Mouse (Mus musculus) forebrain, embryonic 10.5 days (tissue): ENCODE measurements around the gene Prg4. TPM values are rescaled to one million over a fixed set of nuclear protein-coding genes. Genes with fewer than 3 reads are reported as not detected.

Experiments used
- DNase-seq: peaks from one replicate; pipeline ENCODE4 v3.0.0-alpha.2; 2017; ENCODE audit warnings: low spot score; ENCODE audit errors: extremely low spot score
- H3K27ac ChIP-seq: fragments of 300-500 bp; sonication (generic); 2 replicates; pipeline ENCODE4 v1.5.1; 2016; ENCODE audit warnings: mild to moderate bottlenecking
- H3K27me3 ChIP-seq: fragments of 300-500 bp; sonication (generic); 2 replicates; pipeline ENCODE4 v1.6.1; 2016; ENCODE audit warnings: mild to moderate bottlenecking; ENCODE audit not compliant: poor library complexity, severe bottlenecking
- H3K36me3 ChIP-seq: fragments of 300-500 bp; sonication (generic); replicated peaks from 2 replicates; pipeline ENCODE4 v1.6.1; 2016; ENCODE audit warnings: mild to moderate bottlenecking, moderate library complexity
- H3K4me1 ChIP-seq: fragments of 300-500 bp; sonication (generic); 2 replicates; pipeline ENCODE4 v1.6.1; 2016
- H3K4me3 ChIP-seq: fragments of 300-500 bp; sonication (generic); 2 replicates; pipeline ENCODE4 v1.5.1; 2016; ENCODE audit warnings: mild to moderate bottlenecking, moderate library complexity
- H3K9me3 ChIP-seq: fragments of 300-500 bp; sonication (generic); 2 replicates; pipeline ENCODE4 v1.6.1; 2016; ENCODE audit warnings: mild to moderate bottlenecking, moderate library complexity
- WGBS: fragments of 180-500 bp; shearing (Covaris S2); methylation state at CpG from one replicate; pipeline ENCODE4 v1.1.7; 2016; 5-methylcytosine and 5-hydroxymethylcytosine counted together
- polyA plus RNA-seq: library from polyadenylated mRNA; unstranded; fragments of >200 nt; fragmentation: Nextera tagmentation; extraction: Ambion mirVana; gene quantifications from 2 replicates; pipeline ENCODE4 v1.2.1, GENCODE M21; 2016

The Prg4 gene
- 0.49 and 0.56 TPM in 2 replicates for polyA plus RNA-seq

DNA sequence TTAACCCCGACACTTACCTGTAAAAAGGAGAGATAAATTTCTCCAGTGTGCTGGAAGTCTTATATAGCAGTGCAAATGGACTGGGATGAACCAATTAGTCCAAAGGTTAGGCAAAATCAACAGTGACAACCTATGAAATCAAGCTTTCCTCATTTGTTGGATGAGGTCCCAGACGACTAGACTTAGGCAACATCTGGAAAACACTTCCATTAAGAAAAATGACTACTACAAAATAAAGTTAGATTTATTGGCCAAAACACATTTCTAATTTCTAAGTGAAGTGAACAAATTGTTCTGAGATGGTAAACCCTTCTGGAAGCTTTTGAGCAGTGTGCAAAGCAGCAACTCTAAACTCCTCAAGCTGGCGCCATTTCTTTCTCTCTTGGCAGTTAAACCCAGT, at the start of gene Prg4:
Gene Prg4, minus strand, starts transcription at position 34 of the 400 bp plus-strand sequence.
- no peaks in the 10 kb centered on the region for H3K9me3 ChIP-seq
- WGBS, result 92% methylated on average over 3 of the region's 3 CpGs
- H3K36me3 ChIP-seq, result no peaks in the 10 kb centered on the region
- no peak within 1 kb of the TSS for H3K4me3 ChIP-seq
- H3K27me3 ChIP-seq, result no peaks in the 10 kb centered on the region
- no peak for DNase-seq
- no peak within 1 kb of the TSS for H3K27ac ChIP-seq
- peaks cover 4% of the 10 kb centered on the region; the same call in 1 of the 2 replicates for H3K4me1 ChIP-seq

DNA sequence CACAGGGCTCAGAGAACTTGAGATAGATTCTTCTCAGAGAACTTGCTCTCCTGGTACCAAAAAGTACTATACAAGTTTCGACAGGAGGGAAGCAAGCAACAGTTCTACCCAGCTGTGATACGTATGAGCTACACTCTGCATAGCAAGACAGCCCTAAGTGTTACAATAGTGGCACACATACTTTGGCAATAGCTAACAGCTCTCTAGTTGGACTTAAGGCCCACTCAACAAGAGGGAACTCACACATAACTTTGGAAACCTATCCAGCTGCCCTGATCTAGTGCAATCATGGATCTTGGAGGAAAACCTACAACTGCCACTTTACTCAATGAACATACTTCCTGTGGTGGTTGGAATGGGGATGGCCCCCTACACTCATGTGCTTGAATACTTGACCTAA, 47.1 kb upstream of the Prg4 start:
- Histone ChIP-seq H3K9me3 (no peaks in the 10 kb centered on the region), H3K4me3 (no peak overlapping the region), H3K4me1 (no peaks in the 10 kb centered on the region), H3K27me3 (no peaks in the 10 kb centered on the region), H3K36me3 (no peaks in the 10 kb centered on the region), H3K27ac (no peak overlapping the region)
- DNase-seq, result no peak
- 92% methylated on average over 2 of the region's 2 CpGs for WGBS

DNA sequence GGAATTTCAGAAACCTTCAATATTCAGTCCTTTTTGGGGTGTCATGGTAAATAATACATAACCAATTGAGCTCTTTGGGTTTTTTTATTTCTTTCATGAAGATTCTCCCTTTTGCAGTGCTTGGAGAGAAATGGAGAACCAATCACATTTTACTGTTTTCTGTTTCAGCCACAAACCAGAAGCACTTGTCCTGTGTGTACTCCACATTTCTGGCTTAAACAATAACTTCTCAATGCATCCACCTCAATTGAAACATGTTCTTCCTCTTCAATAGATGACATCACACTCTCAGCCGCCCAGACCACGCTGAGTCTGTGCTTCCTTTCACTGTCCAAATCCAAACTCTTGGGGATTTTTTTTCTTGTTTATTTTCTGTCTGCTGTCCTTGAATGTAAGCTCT, 39.8 kb upstream of the Prg4 start:
- Histone ChIP-seq H3K27me3 (no peaks in the 10 kb centered on the region), H3K4me1 (no peaks in the 10 kb centered on the region), H3K36me3 (no peaks in the 10 kb centered on the region), H3K9me3 (no peaks in the 10 kb centered on the region), H3K4me3 (no peak overlapping the region), H3K27ac (no peak overlapping the region)
- WGBS, result 77% methylated on average over 2 of the region's 2 CpGs
- no peak for DNase-seq

DNA sequence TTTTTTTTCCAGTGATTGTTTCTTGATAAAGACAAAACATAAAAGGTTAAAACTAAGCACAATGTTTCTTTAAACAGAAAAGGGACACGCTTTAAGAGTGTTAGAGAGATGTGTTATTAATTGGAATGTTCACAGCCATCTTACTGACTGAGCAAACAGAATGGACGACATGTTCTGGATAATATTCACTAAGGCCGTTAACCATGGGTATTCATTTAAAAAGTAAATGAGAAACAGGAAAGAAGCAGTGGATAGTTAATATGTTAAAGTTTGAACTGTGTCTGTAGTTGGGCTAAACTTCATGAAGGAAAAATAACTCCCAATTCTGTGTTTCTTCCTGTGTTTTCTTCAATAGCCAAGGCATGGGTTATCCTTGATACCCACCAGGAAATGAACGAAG, 37.4 kb upstream of the Prg4 start:
- Histone ChIP-seq H3K4me1 (no peaks in the 10 kb centered on the region), H3K36me3 (no peaks in the 10 kb centered on the region), H3K27me3 (no peaks in the 10 kb centered on the region), H3K27ac (no peak overlapping the region), H3K4me3 (no peak overlapping the region), H3K9me3 (peaks cover 7% of the 10 kb centered on the region)
- WGBS, result 93% methylated on average over 4 of the region's 4 CpGs
- no peak for DNase-seq

DNA sequence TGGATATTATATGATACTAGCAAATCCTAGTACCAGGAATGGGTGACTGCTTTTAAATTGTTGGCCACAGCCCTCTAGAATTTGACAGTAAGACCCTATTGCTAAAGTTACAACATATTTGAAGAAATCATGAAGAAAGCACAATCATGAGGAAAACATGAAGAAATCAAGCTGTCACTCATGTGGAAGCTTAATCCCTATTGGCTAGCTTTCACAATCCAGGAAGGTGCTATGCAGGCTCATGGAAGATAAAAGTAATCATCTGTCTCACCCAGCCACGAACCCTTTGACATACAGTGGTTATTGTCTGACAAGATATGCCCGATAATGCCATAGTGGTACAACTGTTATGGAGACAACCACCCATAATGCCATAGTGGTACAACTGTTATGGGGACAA, 32.2 kb upstream of the Prg4 start:
- Histone ChIP-seq H3K36me3 (no peaks in the 10 kb centered on the region), H3K27me3 (no peaks in the 10 kb centered on the region), H3K4me1 (no peaks in the 10 kb centered on the region), H3K27ac (no peak overlapping the region), H3K9me3 (peaks cover 10% of the 10 kb centered on the region), H3K4me3 (no peak overlapping the region)
- 88% methylated on average over 2 of the region's 2 CpGs for WGBS
- DNase-seq, result no peak

DNA sequence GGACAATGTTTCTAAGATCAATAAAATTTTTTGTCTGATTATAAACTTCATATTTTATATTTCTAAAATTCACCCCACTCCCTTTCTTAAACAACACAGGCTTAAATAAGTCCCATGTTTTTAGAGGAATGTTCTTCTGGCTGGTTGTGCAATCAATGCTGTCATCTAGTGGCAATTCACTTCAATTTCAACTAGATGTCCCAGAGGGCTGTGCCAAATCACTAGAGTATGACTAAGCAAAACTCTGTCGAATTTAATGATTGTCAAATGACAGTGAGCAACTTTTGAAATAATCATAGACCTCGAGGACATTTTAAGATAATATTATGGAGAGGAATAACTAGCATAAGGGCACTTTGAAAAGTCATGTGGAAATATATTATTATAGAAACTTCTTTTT, 31.7 kb upstream of the Prg4 start:
- WGBS, result 76% methylated on average over 2 of the region's 2 CpGs
- H3K27ac ChIP-seq, result no peak overlapping the region
- no peaks in the 10 kb centered on the region for H3K27me3 ChIP-seq
- H3K36me3 ChIP-seq, result no peaks in the 10 kb centered on the region
- H3K4me3 ChIP-seq, result no peak overlapping the region
- no peak for DNase-seq
- peaks cover 10% of the 10 kb centered on the region for H3K9me3 ChIP-seq
- no peaks in the 10 kb centered on the region for H3K4me1 ChIP-seq

DNA sequence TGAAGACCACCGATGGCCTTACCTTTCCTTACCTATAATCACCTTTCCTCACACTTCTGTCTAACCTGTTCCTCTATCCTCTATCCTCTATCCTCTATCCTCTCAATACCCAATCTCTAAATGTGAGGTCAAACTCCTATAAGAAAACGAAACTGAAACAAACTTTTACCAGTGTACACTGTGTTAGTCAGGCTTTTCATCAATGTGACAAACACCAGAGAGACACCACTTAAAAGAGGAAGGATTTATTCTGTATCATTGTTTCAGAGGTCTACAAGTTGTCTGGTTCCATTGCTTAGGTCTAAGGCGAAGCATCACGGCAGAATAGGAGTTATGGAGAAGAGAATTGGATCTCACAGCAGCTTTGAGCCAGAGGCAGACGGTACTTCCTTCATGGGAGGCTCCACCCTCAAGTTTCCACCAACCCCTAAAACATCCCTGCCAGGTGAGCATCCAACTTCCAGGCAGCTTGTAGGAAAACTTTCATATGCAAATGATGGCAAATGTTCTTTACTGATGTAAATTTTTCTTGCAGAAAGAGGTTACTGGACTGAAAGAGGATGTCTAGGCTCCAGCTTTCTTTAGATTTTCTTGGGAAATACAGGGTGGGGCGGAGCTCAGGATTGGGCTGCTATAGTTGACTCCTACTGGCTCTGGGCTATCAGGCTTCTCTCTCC, 30.8 kb upstream of the Prg4 start:
- H3K36me3 ChIP-seq, result no peaks in the 10 kb centered on the region
- no peaks in the 10 kb centered on the region for H3K27me3 ChIP-seq
- H3K27ac ChIP-seq, result no peak overlapping the region
- no peak for DNase-seq
- WGBS, result 78% methylated on average over 6 of the region's 6 CpGs
- H3K4me3 ChIP-seq, result no peak overlapping the region
- peaks cover 10% of the 10 kb centered on the region for H3K9me3 ChIP-seq
- H3K4me1 ChIP-seq, result no peaks in the 10 kb centered on the region

DNA sequence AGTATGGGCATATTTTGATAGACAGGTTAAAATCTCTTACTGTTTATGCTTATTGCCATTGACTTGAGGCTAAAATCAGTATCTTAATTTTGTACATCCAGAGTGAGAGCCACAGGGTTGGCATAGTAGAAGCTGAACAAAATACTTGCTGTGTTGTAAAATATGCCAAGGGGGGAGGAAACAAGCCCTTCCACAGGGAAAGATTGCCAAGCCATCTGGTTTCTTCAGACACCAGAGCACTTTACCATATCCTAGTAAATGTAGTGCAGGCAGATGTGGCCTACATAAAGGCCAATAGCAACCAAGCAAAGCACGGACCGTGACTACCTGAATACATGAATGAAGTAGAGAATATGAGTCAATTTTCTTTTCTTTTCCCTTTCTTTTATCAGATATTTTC, 23.2 kb upstream of the Prg4 start:
- Histone ChIP-seq H3K4me1 (no peaks in the 10 kb centered on the region), H3K4me3 (no peak overlapping the region), H3K27ac (no peak overlapping the region), H3K27me3 (no peaks in the 10 kb centered on the region), H3K36me3 (no peaks in the 10 kb centered on the region), H3K9me3 (no peaks in the 10 kb centered on the region)
- WGBS, result 98% methylated on average over 2 of the region's 2 CpGs
- no peak for DNase-seq

DNA sequence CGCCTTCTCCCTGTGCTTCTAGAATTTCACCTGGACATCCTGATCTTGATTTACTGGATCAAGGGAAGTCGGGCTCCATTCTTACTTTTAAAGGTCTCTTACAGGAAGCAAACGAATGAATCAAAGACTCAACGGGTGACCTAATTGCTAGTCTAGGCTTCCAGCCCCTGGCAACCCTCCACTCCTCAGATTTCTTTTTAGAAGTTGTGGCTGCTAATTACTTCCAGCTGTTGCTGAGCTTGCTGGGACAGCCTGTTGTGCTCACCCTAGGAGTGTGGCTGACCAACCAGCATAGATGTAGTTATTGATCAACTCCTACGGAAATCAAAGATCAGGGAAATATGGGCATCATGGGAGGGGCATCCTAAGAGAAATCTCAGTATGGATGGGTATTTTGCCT, 14.7 kb upstream of the Prg4 start:
- H3K4me1 ChIP-seq, result 0 out of 2 replicates have a peak, but pooled peaks cover 5% of the 10 kb centered on the region
- DNase-seq, result no peak
- H3K4me3 ChIP-seq, result no peak overlapping the region
- no peaks in the 10 kb centered on the region for H3K27me3 ChIP-seq
- H3K9me3 ChIP-seq, result 0 out of 2 replicates have a peak, but pooled peaks cover 2% of the 10 kb centered on the region
- WGBS, result 64% methylated on average over 5 of the region's 5 CpGs
- H3K27ac ChIP-seq, result no peak overlapping the region
- H3K36me3 ChIP-seq, result no peaks in the 10 kb centered on the region

DNA sequence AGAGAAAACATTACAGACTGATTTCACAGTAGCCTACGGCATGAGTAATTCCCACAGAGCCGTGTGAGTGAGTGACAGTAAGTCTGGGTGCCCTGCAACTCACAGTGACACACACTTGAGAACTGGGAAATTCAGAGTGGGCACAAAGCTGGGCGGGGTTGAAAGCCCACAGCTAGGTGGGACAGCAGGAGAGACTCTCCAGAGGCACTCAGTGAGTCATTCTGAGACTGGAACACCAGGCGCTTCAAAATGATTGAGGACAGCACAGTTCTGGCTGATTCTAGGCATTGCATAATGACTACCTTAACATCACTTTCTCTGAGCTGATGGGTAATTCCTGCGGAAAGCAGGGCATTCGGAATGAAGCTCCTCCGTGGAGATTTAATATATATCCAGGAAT, 6.6 kb upstream of the Prg4 start:
- H3K4me3 ChIP-seq, result no peak overlapping the region

DNA sequence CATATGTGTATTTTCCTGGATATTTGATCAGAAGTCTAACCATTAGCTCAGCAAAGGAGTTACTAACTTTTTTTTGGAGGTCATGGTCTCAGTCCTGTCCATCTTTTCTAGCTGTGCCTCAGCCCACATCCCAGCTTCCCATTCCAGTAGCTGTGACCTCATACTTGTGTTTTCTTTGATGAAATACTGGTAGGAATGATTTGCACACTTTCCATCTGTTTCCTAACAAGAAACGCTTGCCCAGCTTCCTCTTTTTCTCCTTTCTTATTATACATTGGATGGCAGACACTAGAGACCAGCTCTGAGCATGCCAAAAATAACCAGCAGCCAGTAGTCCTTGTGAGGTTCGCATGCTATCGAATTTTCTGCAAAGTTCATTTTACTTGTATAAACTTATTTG, 4.0 kb upstream of the Prg4 start:
- H3K27me3 ChIP-seq, result no peaks in the 10 kb centered on the region
- no peak overlapping the region for H3K4me3 ChIP-seq
- H3K4me1 ChIP-seq, result peaks cover 4% of the 10 kb centered on the region; the same call in 1 of the 2 replicates
- H3K9me3 ChIP-seq, result peaks cover 6% of the 10 kb centered on the region; the same call in 1 of the 2 replicates
- 91% methylated on average over 3 of the region's 3 CpGs for WGBS
- DNase-seq, result no peak
- no peaks in the 10 kb centered on the region for H3K36me3 ChIP-seq
- no peak overlapping the region for H3K27ac ChIP-seq

More for the DNA sequence above, 6.6 kb upstream of the Prg4 start:
- Histone ChIP-seq H3K27me3 (no peaks in the 10 kb centered on the region), H3K4me1 (peaks cover 4% of the 10 kb centered on the region; the same call in 1 of the 2 replicates), H3K27ac (no peak overlapping the region), H3K36me3 (no peaks in the 10 kb centered on the region), H3K9me3 (peaks cover 6% of the 10 kb centered on the region; the same call in 1 of the 2 replicates)
- no peak for DNase-seq
- 89% methylated on average over 7 of the region's 7 CpGs for WGBS

DNA sequence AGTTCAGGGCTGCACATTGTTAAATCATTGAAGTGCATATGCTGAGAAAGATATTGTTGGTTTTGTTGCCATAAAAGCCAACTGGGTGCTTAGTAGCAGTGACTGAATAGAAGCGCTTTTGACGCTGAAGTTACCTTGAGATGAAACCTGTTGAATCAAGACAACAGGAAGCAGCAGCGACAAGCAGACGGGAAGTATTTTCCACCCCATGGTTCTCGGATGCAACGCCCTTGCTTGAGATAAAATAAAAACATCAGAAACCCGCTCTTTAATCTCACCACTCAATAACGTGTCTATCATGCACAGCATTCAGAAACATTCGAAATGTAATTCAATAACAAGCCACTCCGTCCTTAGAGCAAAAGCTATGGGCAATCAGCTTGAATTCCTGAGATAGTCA, 601 bp downstream of the Prg4 start:
- Histone ChIP-seq H3K4me1 (peaks cover 4% of the 10 kb centered on the region; the same call in 1 of the 2 replicates), H3K4me3 (no peak overlapping the region), H3K9me3 (no peaks in the 10 kb centered on the region), H3K27me3 (no peaks in the 10 kb centered on the region), H3K27ac (no peak overlapping the region), H3K36me3 (no peaks in the 10 kb centered on the region)
- no peak for DNase-seq
- 92% methylated on average over 10 of the region's 10 CpGs for WGBS

DNA sequence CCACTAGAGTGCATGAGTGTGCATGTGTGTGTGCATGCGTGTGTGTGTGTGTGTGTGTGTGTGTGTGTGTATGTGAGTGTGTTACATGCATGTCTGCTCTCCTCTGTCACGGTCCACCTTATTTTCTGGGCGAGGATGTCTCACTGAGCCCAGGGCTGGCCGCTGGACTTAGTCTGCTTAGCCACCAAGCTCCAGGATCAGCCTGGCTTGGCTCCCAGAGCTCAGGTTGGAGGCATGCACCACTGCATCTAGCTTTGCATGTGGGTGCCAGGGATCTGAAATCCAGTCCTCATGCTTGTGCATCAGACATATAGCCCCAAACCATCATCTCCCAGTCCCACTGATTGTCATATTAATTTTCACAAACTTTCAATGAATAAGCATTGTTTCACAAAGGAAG, 2.3 kb downstream of the Prg4 start:
- DNase-seq, result no peak
- no peaks in the 10 kb centered on the region for H3K4me1 ChIP-seq
- no peak overlapping the region for H3K27ac ChIP-seq
- no peak overlapping the region for H3K4me3 ChIP-seq
- 82% methylated on average over 4 of the region's 4 CpGs for WGBS
- H3K36me3 ChIP-seq, result no peaks in the 10 kb centered on the region
- H3K27me3 ChIP-seq, result no peaks in the 10 kb centered on the region
- H3K9me3 ChIP-seq, result no peaks in the 10 kb centered on the region
